Comparison of ENCODE assay signal across 21 mouse cellular contexts in the genomic region with DNA sequence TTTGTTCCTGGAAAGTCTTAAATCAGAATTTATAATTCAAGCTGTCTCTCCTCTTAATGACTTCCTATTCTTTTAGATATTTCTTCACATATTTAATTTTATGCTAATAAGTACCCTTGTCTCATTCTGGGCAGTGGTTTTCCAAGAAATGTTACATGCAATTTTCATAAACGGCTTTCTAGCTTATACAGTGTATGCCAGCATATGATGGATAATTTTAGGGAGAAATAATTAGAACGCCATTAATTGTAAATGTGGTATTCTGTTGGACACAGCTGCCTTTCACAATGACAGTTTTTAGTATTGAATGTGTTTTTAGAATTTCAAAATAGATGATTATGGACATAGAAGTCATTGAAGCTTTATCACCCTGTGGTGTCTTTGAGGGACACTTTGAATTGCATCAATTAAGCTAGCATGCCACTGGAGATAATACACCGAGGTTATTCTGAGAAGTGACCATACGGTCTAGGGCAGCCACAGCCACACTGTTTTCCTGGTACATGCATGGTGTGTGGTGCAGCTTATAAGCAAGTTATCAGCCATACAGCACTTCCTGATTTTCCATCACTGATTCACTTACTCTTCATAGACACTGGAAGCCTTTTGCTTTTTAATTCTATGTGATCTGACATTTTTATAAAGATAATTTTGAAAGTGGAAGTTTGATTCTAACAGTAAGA.
DNase-seq lines count a peak whose midpoint lies in the region; ATAC-seq and TF ChIP-seq lines count a peak whose summit lies in the region.
"Had no signal": no experiment of that assay in that cellular context is flagged by ENCODE, and none has a peak within 500 bp of the region (broad histone marks: within the 10 kb centered on the region; RNA-seq: fewer than 3 reads in every experiment).

No protein-coding gene starts in this region.

- H3K27me3 ChIP-seq in forebrain, embryonic 13.5 days, result no peaks in the 10 kb centered on the region
- no peaks in the 10 kb centered on the region for H3K27me3 ChIP-seq in forebrain, postnatal 0 days (ENCODE audit: insufficient read depth, low read length)
- H3K27me3 ChIP-seq in heart, embryonic 14.5 days (ENCODE audit: control insufficient read depth, insufficient read depth, low read length), result no peaks in the 10 kb centered on the region
- no peaks in the 10 kb centered on the region for H3K27me3 ChIP-seq in heart, embryonic 10.5 days (ENCODE audit: insufficient read depth, poor library complexity, severe bottlenecking)
- H3K27me3 ChIP-seq in liver, embryonic 11.5 days (replicated peaks; ENCODE audit: control insufficient read depth, insufficient read depth, low read length), result no peaks in the 10 kb centered on the region
- no peaks in the 10 kb centered on the region for H3K27me3 ChIP-seq in myocyte (ENCODE audit: control insufficient read depth, insufficient read depth, insufficient read length)
- H3K27me3 ChIP-seq: limb, embryonic 13.5 days; neural tube, embryonic 12.5 days; stomach, embryonic 15.5 days had no signal

- DNase-seq in forebrain, postnatal 0 days, result no peak
- DNase-seq in heart, embryonic 10.5 days (ENCODE audit: low spot score), result no peak
- DNase-seq in liver, embryonic 11.5 days (ENCODE audit: low spot score), result no peak
- no peak for DNase-seq in cerebellum, postnatal 10 days
- no peak for DNase-seq in left cerebral cortex, adult 18-20 months (ENCODE audit: low spot score in 2 of 2)
- DNase-seq: adrenal gland, postnatal 10 days; cerebellum, adult 18-20 months; gastrocnemius, postnatal 36 days; kidney, adult 2 months; kidney, postnatal 25 days; layer of hippocampus, adult 9-11 months; lung, embryonic 14.5 days; right cerebral cortex, postnatal 14 days had no signal

- ATAC-seq in forebrain, embryonic 13.5 days, result peak; percentile 53; the same call in 1 of the 2 replicates
- no peak; the same call in 1 of the 2 replicates for ATAC-seq in forebrain, postnatal 0 days
- ATAC-seq in heart, embryonic 14.5 days (ENCODE audit: insufficient number of reproducible peaks, insufficient read depth, low FRiP score, low read depth), result no peak
- ATAC-seq in liver, embryonic 11.5 days (replicated peaks; ENCODE audit: low FRiP score), result peak; percentile 78
- ATAC-seq: midbrain, embryonic 16.5 days had no signal

- no peak overlapping the region for H3K27ac ChIP-seq in forebrain, embryonic 13.5 days
- no peak overlapping the region for H3K27ac ChIP-seq in forebrain, postnatal 0 days (ENCODE audit: low read depth, low read length)
- H3K27ac ChIP-seq in heart, embryonic 14.5 days (replicated peaks in 1 of 2; ENCODE audit: control insufficient read depth in 1 of 2, insufficient read depth in 1 of 2, low read depth in 2 of 2, low read length in 2 of 2), result peak overlapping the region in 1 of 2 experiments; percentile 12; a peak in 1 of 4 replicates
- H3K27ac ChIP-seq in heart, embryonic 10.5 days, result no peak overlapping the region
- no peak overlapping the region for H3K27ac ChIP-seq in liver, embryonic 11.5 days (ENCODE audit: low read depth, low read length)
- H3K27ac ChIP-seq: limb, embryonic 13.5 days; macrophage; neural tube, embryonic 12.5 days; stomach, embryonic 15.5 days had no signal

- peaks cover 65% of the 10 kb centered on the region for H3K79me2 ChIP-seq in myocyte (ENCODE audit: control insufficient read depth, insufficient read depth)

- 71% methylated on average over 4 of the region's 4 CpGs for WGBS in forebrain, embryonic 13.5 days
- WGBS in forebrain, postnatal 0 days, result 55% methylated on average over 4 of the region's 4 CpGs
- WGBS in heart, embryonic 14.5 days, result 49% methylated on average over 4 of the region's 4 CpGs
- WGBS in heart, embryonic 10.5 days, result 55% methylated on average over 4 of the region's 4 CpGs
- WGBS in liver, embryonic 11.5 days, result 54% methylated on average over 4 of the region's 4 CpGs

- H3K4me1 ChIP-seq in forebrain, embryonic 13.5 days, result no peaks in the 10 kb centered on the region
- H3K4me1 ChIP-seq in forebrain, postnatal 0 days (ENCODE audit: insufficient read depth), result no peaks in the 10 kb centered on the region
- H3K4me1 ChIP-seq in heart, embryonic 14.5 days (ENCODE audit: control insufficient read depth in 2 of 2, insufficient read depth in 2 of 2, low read length in 2 of 2), result peaks cover 0 to 30% of the 10 kb centered on the region in 2 experiments; a peak in 2 of 4 replicates
- H3K4me1 ChIP-seq in heart, embryonic 10.5 days, result peaks cover 21% of the 10 kb centered on the region
- H3K4me1 ChIP-seq in liver, embryonic 11.5 days (replicated peaks; ENCODE audit: control insufficient read depth, insufficient read depth, low read length), result peaks cover 13% of the 10 kb centered on the region
- H3K4me1 ChIP-seq: limb, embryonic 13.5 days; neural tube, embryonic 12.5 days; stomach, embryonic 15.5 days had no signal

- TF ChIP-seq CTCF in forebrain, postnatal 0 days (IDR thresholded peaks at IDR 0.05; ENCODE audit: low read depth), result no peak

- H3ac ChIP-seq in myocyte (ENCODE audit: control insufficient read depth, insufficient read length), result no peak overlapping the region

- no peak overlapping the region for H3K4me2 ChIP-seq in forebrain, embryonic 13.5 days
- H3K4me2 ChIP-seq in forebrain, postnatal 0 days (ENCODE audit: low read depth), result no peak overlapping the region
- H3K4me2 ChIP-seq in heart, embryonic 14.5 days (ENCODE audit: low read length), result peak overlapping the region; percentile 6; the same call in 1 of the 2 replicates
- H3K4me2 ChIP-seq in liver, embryonic 11.5 days, result peak overlapping the region; percentile 37; the same call in 1 of the 2 replicates
- peak overlapping the region; percentile 53 for H3K4me2 ChIP-seq in myocyte (ENCODE audit: low read depth)
- H3K4me2 ChIP-seq: limb, embryonic 13.5 days; lung, embryonic 14.5 days; neural tube, embryonic 12.5 days; stomach, embryonic 15.5 days had no signal

- no peaks in the 10 kb centered on the region for H3K9me3 ChIP-seq in forebrain, embryonic 13.5 days (replicated peaks)
- H3K9me3 ChIP-seq in forebrain, postnatal 0 days (ENCODE audit: low read length), result no peaks in the 10 kb centered on the region
- no peaks in the 10 kb centered on the region for H3K9me3 ChIP-seq in heart, embryonic 14.5 days (ENCODE audit: control insufficient read depth, low read length)
- H3K9me3 ChIP-seq in heart, embryonic 10.5 days, result no peaks in the 10 kb centered on the region
- no peaks in the 10 kb centered on the region for H3K9me3 ChIP-seq in liver, embryonic 11.5 days (ENCODE audit: control insufficient read depth, low read length)
- H3K9me3 ChIP-seq: limb, embryonic 13.5 days; neural tube, embryonic 12.5 days; stomach, embryonic 15.5 days had no signal

- H3K4me3 ChIP-seq in forebrain, embryonic 13.5 days, result no peak overlapping the region
- H3K4me3 ChIP-seq in forebrain, postnatal 0 days (ENCODE audit: low read depth, low read length), result no peak overlapping the region
- no peak overlapping the region for H3K4me3 ChIP-seq in heart, embryonic 14.5 days (ENCODE audit: control insufficient read depth in 1 of 2, insufficient read depth in 1 of 2, low read depth in 1 of 2, low read length in 2 of 2)
- no peak overlapping the region for H3K4me3 ChIP-seq in heart, embryonic 10.5 days
- no peak overlapping the region for H3K4me3 ChIP-seq in liver, embryonic 11.5 days (ENCODE audit: low read depth, low read length)
- no peak overlapping the region for H3K4me3 ChIP-seq in myocyte
- H3K4me3 ChIP-seq: limb, embryonic 13.5 days; neural tube, embryonic 12.5 days; stomach, embryonic 15.5 days had no signal

- no peak overlapping the region for H3K9ac ChIP-seq in forebrain, embryonic 13.5 days
- no peak overlapping the region for H3K9ac ChIP-seq in forebrain, postnatal 0 days
- H3K9ac ChIP-seq in heart, embryonic 14.5 days (ENCODE audit: low read length), result no peak overlapping the region
- no peak overlapping the region for H3K9ac ChIP-seq in liver, embryonic 11.5 days (ENCODE audit: low read depth, low read length)
- H3K9ac ChIP-seq: limb, embryonic 13.5 days; lung, embryonic 14.5 days; neural tube, embryonic 12.5 days; stomach, embryonic 15.5 days had no signal

- TF ChIP-seq POLR2A in myocyte (IDR thresholded peaks at IDR 0.05; ENCODE audit: insufficient read length, low read depth), result no peak

- no peaks in the 10 kb centered on the region for H3K36me3 ChIP-seq in forebrain, embryonic 13.5 days (ENCODE audit: poor library complexity, severe bottlenecking)
- no peaks in the 10 kb centered on the region for H3K36me3 ChIP-seq in forebrain, postnatal 0 days (ENCODE audit: insufficient read depth)
- no peaks in the 10 kb centered on the region; the same call in 1 of the 2 replicates for H3K36me3 ChIP-seq in heart, embryonic 14.5 days (ENCODE audit: control insufficient read depth, insufficient read depth, low read length)
- no peaks in the 10 kb centered on the region for H3K36me3 ChIP-seq in heart, embryonic 10.5 days
- H3K36me3 ChIP-seq in liver, embryonic 11.5 days (ENCODE audit: control insufficient read depth, insufficient read depth, low read length), result no peaks in the 10 kb centered on the region
- peaks cover 4% of the 10 kb centered on the region for H3K36me3 ChIP-seq in myocyte (ENCODE audit: control insufficient read depth, insufficient read depth)
- H3K36me3 ChIP-seq: limb, embryonic 13.5 days; neural tube, embryonic 12.5 days; stomach, embryonic 15.5 days had no signal

TF ChIP-seq in myocyte, 11 proteins besides CTCF, POLR2A, EP300 and RAD21:
- no peak for TF ChIP-seq MYOG (IDR thresholded peaks at IDR 0.05; ENCODE audit: control insufficient read depth in 1 of 3, insufficient read depth in 1 of 3, insufficient read length in 2 of 3, low read depth in 2 of 3)
- no peak for TF ChIP-seq USF1 (IDR thresholded peaks at IDR 0.05; ENCODE audit: low read depth)
- TF ChIP-seq REST (IDR thresholded peaks at IDR 0.05; ENCODE audit: insufficient read depth, insufficient read length), result no peak
- TF ChIP-seq POLR2AphosphoS2 (IDR thresholded peaks at IDR 0.05; ENCODE audit: insufficient read length, low read depth), result no peak
- TF ChIP-seq E2F4 (IDR thresholded peaks at IDR 0.05; ENCODE audit: insufficient read depth), result no peak
- no peak for TF ChIP-seq TCF12 (IDR thresholded peaks at IDR 0.05; ENCODE audit: insufficient read depth, poor library complexity, severe bottlenecking)
- TF ChIP-seq MYOD1 (IDR thresholded peaks at IDR 0.05; ENCODE audit: control insufficient read depth in 1 of 3, insufficient read length in 2 of 3, low read depth in 2 of 3), result no peak

Comparison
In these comparisons a context has a peak if more than half of its experiments do, and no peak if none do; other contexts are left out.
1. ATAC-seq: peak in forebrain, embryonic 13.5 days (single experiment) and liver, embryonic 11.5 days (single experiment); none in forebrain, postnatal 0 days (single experiment) and heart, embryonic 14.5 days (single experiment).
2. H3K4me2 ChIP-seq: peak in heart, embryonic 14.5 days (single experiment), liver, embryonic 11.5 days (single experiment) and myocyte (single experiment); none in forebrain, embryonic 13.5 days (single experiment) and forebrain, postnatal 0 days (single experiment).